Mouse (Mus musculus): Measurements from ENCODE around the gene Cfap57. TPM values are rescaled to one million over a fixed set of nuclear protein-coding genes. Genes with fewer than 3 reads are reported as not detected.
A peak's percentile ranks its signal among the peaks of the same experiment; 100 is the strongest.

Cfap57 gene
- 2.3 and 3.3 TPM in 2 replicates for polyA plus RNA-seq (2015; fragmentation: Nextera tagmentation; extraction: Ambion mirVana)

DNA sequence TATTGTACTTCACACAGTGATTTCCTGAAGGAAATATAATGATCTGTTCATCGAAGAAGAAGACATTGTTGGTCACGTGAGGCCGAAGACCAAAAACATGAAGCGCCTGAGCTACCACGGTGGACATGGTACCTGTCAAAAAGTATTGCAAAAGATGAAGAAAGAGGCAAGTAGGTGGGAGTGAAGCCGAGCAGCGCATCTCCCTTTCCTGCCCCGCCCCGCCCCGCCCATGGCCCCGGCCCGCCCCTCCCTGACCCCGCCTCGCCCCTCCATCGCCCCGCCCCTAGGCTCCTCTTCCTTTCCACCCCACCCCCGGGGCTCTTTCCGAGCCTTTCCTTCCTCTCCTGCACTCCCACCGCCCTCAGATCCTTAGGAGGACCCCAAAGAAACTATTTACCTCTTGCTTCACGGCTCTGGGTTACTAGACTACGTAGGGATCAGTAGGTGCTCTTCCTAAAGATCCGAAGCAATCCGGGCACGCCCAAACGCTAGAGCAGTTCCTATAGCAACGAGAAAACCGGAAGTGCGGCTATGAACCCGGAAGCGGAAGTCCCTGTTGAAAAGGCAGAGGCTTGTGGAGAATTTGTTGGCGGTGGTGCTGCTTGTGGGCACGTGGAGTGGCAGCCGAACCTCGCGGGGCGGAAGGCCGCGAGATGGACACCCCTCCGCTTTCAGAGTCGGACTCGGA is at the start of gene Cfap57, which contains the start of gene Ebna1bp2:
TSS of gene Cfap57 (minus strand) at position 499 of the 688 bp plus-strand sequence.
TSS of gene Ebna1bp2 (plus strand) at position 521 of the 688 bp plus-strand sequence.
- Histone ChIP-seq H3K27me3 (no peaks in the 10 kb centered on the region), H3K9ac (peak within 1 kb of the TSS; percentile 60), H3K36me3 (peaks cover 25% of the 10 kb centered on the region), H3K27ac (replicated peaks) (peak within 1 kb of the TSS; percentile 63), H3K4me1 (peaks cover 10% of the 10 kb centered on the region), H3K9me3 (replicated peaks) (0 out of 2 replicates have a peak, but pooled peaks cover 6% of the 10 kb centered on the region), H3K4me3 (replicated peaks) (peak within 1 kb of the TSS; percentile 77), H3K4me2 (replicated peaks) (peak within 1 kb of the TSS; percentile 85)
- peak; percentile 88 for ATAC-seq (ENCODE audit: insufficient number of reproducible peaks, low FRiP score, low TSS enrichment, low read depth)
- WGBS: 2% methylated on average over 37 of the region's 41 CpGs

DNA sequence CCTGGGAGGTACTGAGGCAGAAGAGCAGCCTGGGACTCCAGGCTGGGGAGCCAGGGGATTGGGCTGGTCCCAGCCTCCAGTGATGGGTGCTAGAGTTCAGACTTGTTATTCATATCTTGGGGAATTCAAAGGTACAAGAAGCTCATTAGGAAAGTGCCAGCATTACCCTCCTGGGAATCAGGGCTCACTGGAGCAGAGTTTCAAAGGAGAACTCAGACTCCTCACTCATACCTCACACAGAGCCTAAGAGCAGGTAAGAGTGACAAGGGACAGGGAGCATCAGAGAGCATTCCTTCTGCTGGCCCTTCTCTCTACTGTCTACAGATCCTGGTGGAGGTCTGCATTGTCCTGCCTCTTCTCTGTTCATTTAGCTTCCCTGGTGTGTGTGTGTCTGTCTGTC is 38.1 kb upstream of the Cfap57 start, which contains the start of gene Olfr62:
TSS of gene Olfr62 (plus strand) at position 301 of the 400 bp plus-strand sequence.
- no peak for ATAC-seq (ENCODE audit: insufficient number of reproducible peaks, low FRiP score, low TSS enrichment, low read depth)
- H3K4me2 ChIP-seq (replicated peaks): no peak within 1 kb of the TSS
- no peaks in the 10 kb centered on the region for H3K9me3 ChIP-seq (replicated peaks)
- H3K4me3 ChIP-seq (replicated peaks): no peak within 1 kb of the TSS
- H3K27me3 ChIP-seq: no peaks in the 10 kb centered on the region
- no peaks in the 10 kb centered on the region for H3K4me1 ChIP-seq
- no peak within 1 kb of the TSS for H3K9ac ChIP-seq
- no peaks in the 10 kb centered on the region for H3K36me3 ChIP-seq
- no peak within 1 kb of the TSS for H3K27ac ChIP-seq (replicated peaks)

DNA sequence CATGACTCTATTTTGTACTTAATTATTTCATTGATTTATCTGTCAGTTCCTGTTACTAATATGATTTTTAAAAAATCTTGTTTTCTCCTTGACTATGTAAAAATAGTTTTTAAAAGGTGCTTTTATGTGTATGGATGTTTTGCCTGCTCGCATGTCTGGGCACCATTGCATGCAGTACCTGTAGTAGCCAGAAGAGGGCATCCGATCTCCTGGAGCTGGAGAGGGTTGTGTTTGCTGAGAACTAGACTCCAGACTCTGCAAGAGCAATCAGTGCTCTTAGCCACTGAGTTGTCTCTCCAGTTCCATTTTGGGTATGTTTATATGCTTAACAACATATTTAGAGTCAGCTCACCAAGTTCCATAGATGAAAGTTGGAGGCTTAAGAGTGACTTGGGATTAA is 24.7 kb upstream of the Cfap57 start:
- H3K27ac ChIP-seq (replicated peaks): no peak overlapping the region
- WGBS: 4% methylated on average over 2 of the region's 2 CpGs
- no peaks in the 10 kb centered on the region for H3K27me3 ChIP-seq
- no peak overlapping the region for H3K9ac ChIP-seq
- no peaks in the 10 kb centered on the region for H3K36me3 ChIP-seq
- no peak overlapping the region for H3K4me2 ChIP-seq (replicated peaks)
- ATAC-seq (ENCODE audit: insufficient number of reproducible peaks, low FRiP score, low TSS enrichment, low read depth): no peak
- H3K4me3 ChIP-seq (replicated peaks): no peak overlapping the region
- H3K4me1 ChIP-seq: peaks cover 6% of the 10 kb centered on the region
- H3K9me3 ChIP-seq (replicated peaks): no peaks in the 10 kb centered on the region

DNA sequence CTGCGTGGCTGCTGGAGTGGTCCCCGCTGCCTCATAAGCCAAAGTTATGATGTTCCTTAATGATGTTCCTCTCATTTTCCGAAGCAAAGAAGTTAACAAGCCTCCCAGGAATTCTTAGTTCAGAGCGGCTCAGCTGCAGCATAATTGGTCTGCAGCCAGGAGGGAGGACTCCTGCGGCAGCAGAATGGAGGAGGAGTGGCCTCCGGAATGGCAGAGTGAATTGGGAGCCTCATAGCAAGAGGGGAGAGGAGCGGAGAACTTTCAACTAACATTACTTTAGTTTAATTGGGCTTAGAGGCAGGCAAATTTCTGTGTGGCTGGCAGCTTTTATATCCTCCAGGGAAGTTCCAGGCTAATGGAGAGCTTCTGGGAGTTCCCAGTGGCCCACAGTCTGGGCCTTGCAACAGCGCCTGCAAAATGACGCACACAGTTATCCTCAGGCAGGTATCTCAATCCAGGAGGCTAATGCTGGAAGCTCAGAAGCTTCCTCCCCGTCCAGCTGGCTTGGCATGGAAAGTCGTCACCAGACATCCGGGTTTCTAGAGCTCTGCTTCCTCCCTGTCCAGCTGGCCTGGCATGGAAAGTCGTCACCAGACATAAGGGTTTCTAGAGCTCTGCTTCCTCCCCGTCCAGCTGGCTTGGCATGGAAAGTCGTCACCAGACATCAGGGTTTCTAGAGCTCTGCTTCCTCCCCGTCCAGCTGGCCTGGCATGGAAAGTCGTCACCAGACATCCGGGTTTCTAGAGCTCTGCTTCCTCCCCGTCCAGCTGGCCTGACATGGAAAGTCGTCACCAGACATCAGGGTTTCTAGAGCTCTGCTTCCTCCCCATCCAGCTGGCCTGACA is 22.0 kb upstream of the Cfap57 start:
- 38% methylated on average over 20 of the region's 20 CpGs for WGBS
- Histone ChIP-seq H3K4me2 (replicated peaks) (peak overlapping the region; percentile 24), H3K9ac (peak overlapping the region; percentile 15; the same call in 1 of the 2 replicates), H3K27ac (replicated peaks) (no peak overlapping the region), H3K9me3 (replicated peaks) (no peaks in the 10 kb centered on the region), H3K4me1 (peaks cover 6% of the 10 kb centered on the region), H3K36me3 (no peaks in the 10 kb centered on the region), H3K4me3 (replicated peaks) (no peak overlapping the region), H3K27me3 (no peaks in the 10 kb centered on the region)
- peak; percentile 65; the same call in 1 of the 2 replicates for ATAC-seq (ENCODE audit: insufficient number of reproducible peaks, low FRiP score, low TSS enrichment, low read depth)

DNA sequence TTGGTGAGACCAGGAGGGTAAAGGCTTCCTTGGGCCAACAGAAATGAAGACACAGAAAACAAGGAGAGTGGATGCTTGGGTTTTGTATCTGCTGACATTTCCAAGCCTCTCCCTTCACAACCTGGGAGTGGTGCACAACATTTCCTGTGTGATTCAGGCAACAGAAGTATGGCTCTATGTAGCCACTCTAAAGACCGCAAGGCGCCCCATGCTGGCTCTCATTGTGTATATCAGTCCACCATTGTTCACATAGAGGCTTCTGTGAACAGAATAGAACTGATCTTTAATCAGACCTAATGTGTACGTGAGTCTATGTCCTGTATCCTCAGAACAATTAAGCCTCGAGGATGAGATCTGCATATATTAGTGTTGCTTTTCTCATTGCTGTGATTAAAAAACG is 9.7 kb upstream of the Cfap57 start:
- Histone ChIP-seq H3K27ac (replicated peaks) (no peak overlapping the region), H3K9me3 (replicated peaks) (no peaks in the 10 kb centered on the region), H3K9ac (no peak overlapping the region), H3K4me2 (replicated peaks) (no peak overlapping the region), H3K36me3 (peaks cover 43% of the 10 kb centered on the region), H3K4me1 (no peaks in the 10 kb centered on the region), H3K4me3 (replicated peaks) (no peak overlapping the region), H3K27me3 (no peaks in the 10 kb centered on the region)
- WGBS: 86% methylated on average over 5 of the region's 5 CpGs
- ATAC-seq (ENCODE audit: insufficient number of reproducible peaks, low FRiP score, low TSS enrichment, low read depth): no peak

DNA sequence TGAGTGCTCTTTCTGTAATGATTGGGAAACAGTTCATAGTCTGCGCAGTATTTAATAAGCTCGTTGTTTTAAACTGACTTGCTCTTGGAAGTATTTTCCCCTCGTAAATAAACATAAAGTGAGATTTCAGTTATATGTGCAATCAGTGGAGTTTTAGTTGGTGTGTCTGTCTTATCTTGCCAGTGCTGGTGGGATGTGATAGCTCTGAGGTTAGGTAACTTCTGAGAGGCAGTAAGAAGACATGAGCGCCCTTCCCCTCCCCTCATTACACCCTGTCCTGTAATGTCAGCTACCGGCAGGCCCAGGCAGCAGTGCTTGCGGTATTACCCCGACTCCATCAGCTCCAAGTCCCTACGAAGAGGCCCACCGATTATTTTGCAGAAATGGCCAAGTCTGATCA is 1.2 kb upstream of the Cfap57 start:
- H3K36me3 ChIP-seq: peaks cover 39% of the 10 kb centered on the region

DNA sequence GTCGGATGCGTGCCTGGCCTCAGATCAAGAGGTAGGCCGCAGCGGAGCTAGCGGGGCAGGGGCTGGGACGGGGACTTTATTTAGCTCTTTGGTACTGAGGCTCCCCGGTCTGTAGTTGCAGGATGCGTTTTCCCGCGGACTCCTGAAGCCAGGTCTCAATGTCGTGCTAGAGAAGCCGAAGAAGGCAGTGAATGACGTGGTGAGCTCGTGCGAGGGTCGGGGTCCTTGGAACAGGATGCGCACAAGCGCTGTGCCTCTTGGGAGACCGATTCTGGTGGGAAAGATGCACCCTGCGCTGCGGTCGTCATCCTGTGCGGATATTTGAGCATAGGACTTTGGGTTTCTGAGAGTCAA is 367 bp upstream of the Cfap57 start:
- WGBS: under 1% methylated on average over 23 of the region's 23 CpGs
- ATAC-seq (ENCODE audit: insufficient number of reproducible peaks, low FRiP score, low TSS enrichment, low read depth): no peak

More for the DNA sequence above, 1.2 kb upstream of the Cfap57 start:
- Histone ChIP-seq H3K4me3 (replicated peaks) (peak overlapping the region; percentile 77), H3K4me1 (peaks cover 10% of the 10 kb centered on the region), H3K9me3 (replicated peaks) (0 out of 2 replicates have a peak, but pooled peaks cover 6% of the 10 kb centered on the region), H3K9ac (0 out of 2 replicates have a peak overlapping the region, but pooled peaks have one; percentile 60), H3K27ac (replicated peaks) (no peak overlapping the region), H3K4me2 (replicated peaks) (peak overlapping the region; percentile 85), H3K27me3 (no peaks in the 10 kb centered on the region)
- ATAC-seq (ENCODE audit: insufficient number of reproducible peaks, low FRiP score, low TSS enrichment, low read depth): no peak
- 84% methylated on average over 9 of the region's 9 CpGs for WGBS

DNA sequence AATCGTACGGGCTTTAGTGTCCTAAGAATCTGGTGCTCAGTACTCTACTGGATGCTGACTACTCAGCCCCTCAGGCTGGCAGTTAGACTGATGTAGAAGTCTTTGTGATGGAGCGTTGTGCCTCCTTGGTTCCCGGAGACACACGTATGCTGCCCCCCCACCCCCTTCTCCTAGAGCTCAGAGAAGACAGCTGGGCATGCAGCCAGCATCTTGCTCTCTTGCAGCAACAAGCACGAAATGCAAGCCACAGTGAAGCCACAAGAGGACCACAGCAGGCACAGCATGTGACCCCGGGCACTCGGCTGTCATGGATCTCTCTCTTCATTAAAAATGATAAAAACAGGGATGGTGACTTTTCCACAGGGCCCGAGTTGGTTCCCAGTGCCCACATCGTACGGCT is 5.2 kb downstream of the Cfap57 start:
- Histone ChIP-seq H3K9ac (no peak overlapping the region), H3K27ac (replicated peaks) (no peak overlapping the region), H3K4me1 (no peaks in the 10 kb centered on the region), H3K4me2 (replicated peaks) (no peak overlapping the region), H3K4me3 (replicated peaks) (no peak overlapping the region), H3K27me3 (peaks cover 3% of the 10 kb centered on the region; the same call in 1 of the 2 replicates), H3K36me3 (no peaks in the 10 kb centered on the region), H3K9me3 (replicated peaks) (0 out of 2 replicates have a peak, but pooled peaks cover 6% of the 10 kb centered on the region)
- no peak for ATAC-seq (ENCODE audit: insufficient number of reproducible peaks, low FRiP score, low TSS enrichment, low read depth)
- 66% methylated on average over 11 of the region's 11 CpGs for WGBS

More for the DNA sequence above, 367 bp upstream of the Cfap57 start:
- H3K9me3 ChIP-seq (replicated peaks): 0 out of 2 replicates have a peak, but pooled peaks cover 6% of the 10 kb centered on the region
- peak overlapping the region; percentile 63 for H3K27ac ChIP-seq (replicated peaks)
- peak overlapping the region; percentile 77 for H3K4me3 ChIP-seq (replicated peaks)
- peaks cover 30% of the 10 kb centered on the region for H3K36me3 ChIP-seq
- peaks cover 10% of the 10 kb centered on the region for H3K4me1 ChIP-seq
- peak overlapping the region; percentile 85 for H3K4me2 ChIP-seq (replicated peaks)
- peak overlapping the region; percentile 60 for H3K9ac ChIP-seq
- H3K27me3 ChIP-seq: no peaks in the 10 kb centered on the region

DNA sequence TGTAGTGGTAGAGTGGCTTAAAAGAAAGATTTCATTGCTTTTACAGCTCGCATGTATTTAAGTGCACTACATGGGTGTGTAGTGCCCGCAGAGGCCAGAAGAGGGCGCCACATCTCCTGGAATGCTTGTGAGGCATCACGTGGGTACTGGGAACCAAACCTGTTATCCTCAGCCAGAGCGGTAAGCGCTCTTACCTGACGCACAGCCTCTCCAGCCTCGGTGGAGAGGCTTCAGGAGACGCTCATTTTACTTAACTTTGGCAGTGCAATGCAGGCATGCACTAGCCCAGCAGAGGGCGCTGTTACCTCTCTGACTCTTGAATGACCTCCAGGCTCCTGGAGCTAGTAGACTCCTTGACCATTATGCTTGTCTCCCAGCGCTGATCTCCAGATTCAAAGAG is 8.0 kb downstream of the Cfap57 start:
- 17% methylated on average over 11 of the region's 11 CpGs for WGBS
- H3K4me1 ChIP-seq: no peaks in the 10 kb centered on the region
- H3K27ac ChIP-seq (replicated peaks): no peak overlapping the region
- H3K36me3 ChIP-seq: no peaks in the 10 kb centered on the region
- ATAC-seq (ENCODE audit: insufficient number of reproducible peaks, low FRiP score, low TSS enrichment, low read depth): no peak
- H3K4me2 ChIP-seq (replicated peaks): no peak overlapping the region
- H3K27me3 ChIP-seq: peaks cover 3% of the 10 kb centered on the region
- no peak overlapping the region for H3K4me3 ChIP-seq (replicated peaks)
- H3K9me3 ChIP-seq (replicated peaks): 0 out of 2 replicates have a peak, but pooled peaks cover 6% of the 10 kb centered on the region
- H3K9ac ChIP-seq: no peak overlapping the region

DNA sequence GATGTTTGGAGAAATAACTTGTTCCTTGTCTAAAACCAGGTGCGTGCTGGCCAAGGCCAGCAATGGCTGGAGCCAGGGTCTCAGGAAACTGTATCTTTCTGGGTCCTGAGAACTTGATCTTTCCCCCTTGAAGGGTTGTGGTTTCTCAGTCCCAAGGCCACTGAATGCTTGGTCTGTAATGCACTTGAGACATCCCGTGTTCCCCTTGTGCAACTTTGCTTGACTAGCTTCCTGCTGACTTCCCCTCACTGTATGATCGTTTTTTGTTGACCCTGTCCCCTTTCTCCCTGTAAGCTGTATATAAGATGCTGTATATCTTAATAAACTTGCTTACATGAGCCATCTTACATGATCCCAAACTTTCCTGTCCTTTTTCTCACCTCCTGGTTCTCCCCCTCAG is 10.7 kb downstream of the Cfap57 start:
- 62% methylated on average over 3 of the region's 3 CpGs for WGBS
- Histone ChIP-seq H3K27ac (replicated peaks) (no peak overlapping the region), H3K4me3 (replicated peaks) (no peak overlapping the region), H3K4me1 (no peaks in the 10 kb centered on the region), H3K4me2 (replicated peaks) (no peak overlapping the region), H3K36me3 (no peaks in the 10 kb centered on the region), H3K27me3 (peaks cover 8% of the 10 kb centered on the region), H3K9ac (no peak overlapping the region), H3K9me3 (replicated peaks) (no peaks in the 10 kb centered on the region)
- ATAC-seq (ENCODE audit: insufficient number of reproducible peaks, low FRiP score, low TSS enrichment, low read depth): no peak

DNA sequence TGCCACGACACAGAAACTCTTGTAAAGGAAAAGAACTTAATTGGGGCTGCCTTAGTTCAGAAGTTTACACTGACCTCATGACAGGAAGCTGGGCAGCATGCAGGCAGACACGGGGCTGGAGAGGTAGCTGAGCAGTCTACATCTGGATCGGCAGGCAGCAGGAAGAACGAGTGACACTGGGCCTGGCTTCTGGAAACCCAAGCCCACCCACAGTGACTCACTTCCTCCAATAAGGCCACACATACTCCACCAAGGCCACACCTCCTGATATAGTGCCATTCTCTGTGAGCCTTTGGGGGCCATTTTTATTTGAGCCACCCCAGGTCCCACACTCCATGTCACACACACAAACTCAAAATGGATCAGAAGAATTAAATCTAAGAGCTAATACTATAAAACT is 16.5 kb downstream of the Cfap57 start:
- Histone ChIP-seq H3K36me3 (no peaks in the 10 kb centered on the region), H3K27me3 (peaks cover 4% of the 10 kb centered on the region), H3K27ac (replicated peaks) (no peak overlapping the region), H3K4me1 (no peaks in the 10 kb centered on the region), H3K9ac (no peak overlapping the region), H3K4me2 (replicated peaks) (no peak overlapping the region), H3K9me3 (replicated peaks) (no peaks in the 10 kb centered on the region), H3K4me3 (replicated peaks) (no peak overlapping the region)
- ATAC-seq (ENCODE audit: insufficient number of reproducible peaks, low FRiP score, low TSS enrichment, low read depth): peak; percentile 47; the same call in 1 of the 2 replicates
- WGBS: 40% methylated on average over 4 of the region's 4 CpGs

Data from embryonic facial prominence, embryonic 15.5 days (tissue).